Mouse (Mus musculus) stomach, embryonic 15.5 days (tissue): ENCODE data around the gene Ankrd24. TPM values are rescaled to one million over a fixed set of nuclear protein-coding genes. Genes with fewer than 3 reads are reported as not detected.

Experiments used
- ATAC-seq: fragments of 200-750 bp; cut with Nextera tagmentation; 2 replicates; pipeline ENCODE4 v1.8.0; 2017; ENCODE audit warnings: low read depth, moderate number of reproducible peaks, moderate TSS enrichment; ENCODE audit not compliant: insufficient read depth, low FRiP score
- H3K27ac ChIP-seq: fragments of 300-500 bp; sonication (generic); 2 replicates; pipeline ENCODE4 v1.5.1; 2015; ENCODE audit warnings: mild to moderate bottlenecking, inconsistent platforms
- H3K27me3 ChIP-seq: fragments of 300-500 bp; sonication (generic); replicated peaks from 2 replicates; pipeline ENCODE4 v1.6.1; 2015; ENCODE audit warnings: inconsistent platforms
- H3K36me3 ChIP-seq: fragments of 300-500 bp; sonication (generic); 2 replicates; pipeline ENCODE4 v1.6.1; 2015; ENCODE audit warnings: inconsistent platforms
- H3K4me1 ChIP-seq: fragments of 300-500 bp; sonication (generic); 2 replicates; pipeline ENCODE4 v1.6.1; 2015; ENCODE audit warnings: inconsistent platforms
- H3K4me2 ChIP-seq: fragments of 300-500 bp; sonication (generic); 2 replicates; pipeline ENCODE4 v1.6.1; 2015; ENCODE audit warnings: mild to moderate bottlenecking, inconsistent platforms
- H3K4me3 ChIP-seq: fragments of 300-500 bp; sonication (generic); replicated peaks from 2 replicates; pipeline ENCODE4 v1.5.1; 2015; ENCODE audit warnings: inconsistent platforms
- H3K9ac ChIP-seq: fragments of 300-500 bp; sonication (generic); 2 replicates; pipeline ENCODE4 v1.6.1; 2015; ENCODE audit warnings: inconsistent platforms
- H3K9me3 ChIP-seq: fragments of 300-500 bp; sonication (generic); 2 replicates; pipeline ENCODE4 v1.6.1; 2016; ENCODE audit warnings: inconsistent platforms
- WGBS: fragments of 180-500 bp; shearing (Covaris S2); methylation state at CpG from one replicate; pipeline ENCODE4 v1.1.7; 2015; 5-methylcytosine and 5-hydroxymethylcytosine counted together
- polyA plus RNA-seq: library from polyadenylated mRNA; unstranded; fragments of >200 nt; fragmentation: Nextera tagmentation; extraction: Ambion mirVana; gene quantifications from 2 replicates; pipeline ENCODE4 v1.2.1, GENCODE M21; 2015

Gene Ankrd24
- polyA plus RNA-seq, 1 experiment from 2014 or later: 10.9 TPM

DNA sequence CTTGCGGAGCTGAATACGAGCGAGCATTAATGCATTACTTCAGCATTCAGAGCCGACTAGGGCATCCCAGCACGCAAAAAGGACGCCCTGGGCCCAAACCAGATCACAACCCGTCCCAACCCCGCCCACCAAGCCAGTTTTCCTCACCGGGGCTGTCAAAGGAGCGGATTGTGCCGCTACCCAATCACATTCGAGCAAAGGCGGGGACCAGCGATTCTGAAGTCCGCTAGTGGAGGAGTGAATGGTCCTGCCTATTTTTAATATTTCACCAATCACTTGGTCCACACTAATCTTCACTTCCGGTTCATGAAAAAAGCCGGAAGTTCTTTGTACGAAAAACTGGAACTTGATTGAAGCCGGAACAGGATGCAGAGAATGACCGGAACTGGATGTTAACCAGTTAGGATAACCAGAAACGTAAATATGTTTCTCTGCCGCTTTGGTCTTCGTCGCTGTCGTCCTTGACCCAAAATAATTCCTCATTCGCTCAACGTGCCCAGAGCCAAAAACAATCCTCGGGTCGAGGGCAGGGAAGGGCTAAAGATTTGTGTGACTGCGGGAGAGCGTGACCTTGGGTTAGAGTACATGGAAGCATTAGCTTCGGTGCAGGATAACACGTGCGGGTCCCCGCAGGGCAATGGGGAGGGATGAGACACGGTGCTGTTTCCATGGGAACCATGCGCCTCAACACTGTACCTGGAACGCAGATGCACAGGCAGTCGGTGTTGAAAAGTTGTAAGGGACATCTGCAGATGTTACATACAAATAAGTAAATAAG is 22.2 kb upstream of the Ankrd24 start, which contains the start of gene BC025920:
BC025920 (plus strand) TSS at position 297 of the 778 bp plus-strand sequence.
- H3K9ac ChIP-seq: peak within 1 kb of the TSS; percentile 11; the same call in 1 of the 2 replicates
- peaks cover 21% of the 10 kb centered on the region for H3K4me1 ChIP-seq
- peak within 1 kb of the TSS; percentile 95 for H3K27ac ChIP-seq
- ATAC-seq: peak; percentile 92
- peak within 1 kb of the TSS; percentile 77 for H3K4me2 ChIP-seq
- peak within 1 kb of the TSS; percentile 54 for H3K4me3 ChIP-seq
- no peaks in the 10 kb centered on the region for H3K27me3 ChIP-seq
- under 1% methylated on average over 39 of the region's 39 CpGs for WGBS
- H3K36me3 ChIP-seq: no peaks in the 10 kb centered on the region
- H3K9me3 ChIP-seq: no peaks in the 10 kb centered on the region

DNA sequence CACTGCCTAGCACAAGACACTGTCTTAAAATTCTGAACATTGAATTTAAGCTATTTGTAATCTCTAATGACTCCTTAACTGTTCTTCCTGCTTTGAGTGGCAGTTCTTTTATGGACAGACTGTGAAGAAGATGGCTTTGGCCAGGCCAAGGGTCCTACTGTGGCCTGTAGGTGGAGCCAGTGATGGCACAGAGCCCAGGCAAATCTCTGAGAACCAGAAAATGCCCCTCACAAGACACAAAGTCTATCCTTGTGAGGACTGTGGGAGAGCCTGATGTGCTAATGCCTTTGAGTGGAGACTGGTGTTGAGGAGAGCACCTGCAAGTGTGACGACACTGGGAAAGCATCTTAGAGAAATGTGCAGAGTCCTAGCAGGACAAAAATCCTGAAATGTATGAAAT is 20.0 kb upstream of the Ankrd24 start:
- no peaks in the 10 kb centered on the region for H3K36me3 ChIP-seq
- no peaks in the 10 kb centered on the region for H3K27me3 ChIP-seq
- no peak for ATAC-seq
- H3K4me3 ChIP-seq: no peak overlapping the region
- no peak overlapping the region for H3K27ac ChIP-seq
- H3K9me3 ChIP-seq: no peaks in the 10 kb centered on the region
- peaks cover 15% of the 10 kb centered on the region; the same call in 1 of the 2 replicates for H3K4me1 ChIP-seq
- H3K4me2 ChIP-seq: no peak overlapping the region
- no peak overlapping the region for H3K9ac ChIP-seq
- 79% methylated on average over 1 of the region's 1 CpGs for WGBS

DNA sequence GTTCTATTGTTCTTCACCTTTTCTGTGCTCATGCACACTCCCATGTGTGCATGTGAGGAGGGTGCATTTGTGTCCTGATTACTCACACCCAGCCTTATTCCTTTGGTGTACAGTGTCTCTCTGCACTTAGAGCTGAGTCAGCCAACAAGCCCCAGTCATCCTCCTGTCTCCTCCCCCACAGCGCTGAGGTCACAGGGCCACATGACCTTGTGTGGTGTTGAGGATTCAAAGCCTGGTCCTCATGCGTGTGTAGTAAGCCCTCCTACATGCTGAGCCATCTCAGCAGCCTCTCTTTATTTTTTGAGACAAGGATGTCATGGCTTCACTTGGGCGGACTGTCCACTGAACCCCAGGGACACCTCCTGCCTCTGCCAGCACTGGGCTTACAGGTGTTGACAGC is 15.6 kb upstream of the Ankrd24 start:
- Histone ChIP-seq H3K4me2 (no peak overlapping the region), H3K27me3 (no peaks in the 10 kb centered on the region), H3K4me3 (no peak overlapping the region), H3K27ac (no peak overlapping the region), H3K9ac (no peak overlapping the region), H3K9me3 (no peaks in the 10 kb centered on the region), H3K4me1 (no peaks in the 10 kb centered on the region), H3K36me3 (no peaks in the 10 kb centered on the region)
- 64% methylated on average over 3 of the region's 3 CpGs for WGBS
- no peak for ATAC-seq

DNA sequence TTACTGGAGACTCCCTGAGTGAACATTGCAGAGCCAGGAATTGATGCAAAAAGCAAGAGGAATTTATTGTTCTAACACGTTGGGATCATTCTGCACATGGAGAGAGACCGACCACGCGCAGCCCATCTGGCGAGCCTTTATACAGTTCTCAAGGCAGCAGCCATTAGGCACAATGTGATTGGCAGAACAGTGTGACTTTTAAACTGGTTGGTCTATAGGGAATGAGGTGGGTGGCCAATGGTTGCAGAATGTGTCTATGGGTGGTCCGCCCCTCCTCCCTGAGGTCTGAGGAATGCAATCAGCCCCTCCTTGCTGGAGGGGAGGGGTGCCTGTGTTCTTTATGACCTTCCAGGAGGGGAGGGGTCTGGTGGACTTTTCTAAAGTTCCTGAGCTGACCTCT is 12.9 kb upstream of the Ankrd24 start:
- 56% methylated on average over 6 of the region's 6 CpGs for WGBS
- Histone ChIP-seq H3K4me3 (no peak overlapping the region), H3K27ac (no peak overlapping the region)

DNA sequence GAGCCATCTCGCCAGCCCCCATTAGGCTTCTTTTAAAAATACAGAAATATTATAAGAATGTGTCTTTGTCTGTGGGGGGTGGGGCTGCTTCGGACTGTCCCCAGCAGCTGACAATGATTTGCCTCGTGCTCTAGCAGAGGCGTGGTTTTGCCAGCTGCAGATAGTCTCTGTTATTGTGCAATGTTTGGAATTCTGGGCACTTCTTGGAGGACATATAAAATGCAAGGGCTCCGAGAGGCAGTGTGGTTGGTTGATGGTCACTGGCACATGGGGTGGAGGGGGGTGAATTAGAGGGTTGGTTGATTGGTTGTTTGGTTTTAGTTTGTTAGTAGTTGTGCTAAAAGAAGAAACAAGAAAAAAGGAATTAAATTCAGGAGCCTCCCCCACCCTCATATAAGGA is 8.4 kb upstream of the Ankrd24 start:
- ATAC-seq: no peak

More for the DNA sequence above, 12.9 kb upstream of the Ankrd24 start:
- no peaks in the 10 kb centered on the region for H3K4me1 ChIP-seq
- H3K9ac ChIP-seq: no peak overlapping the region
- no peaks in the 10 kb centered on the region for H3K27me3 ChIP-seq
- ATAC-seq: no peak
- no peaks in the 10 kb centered on the region for H3K36me3 ChIP-seq
- no peaks in the 10 kb centered on the region for H3K9me3 ChIP-seq
- no peak overlapping the region for H3K4me2 ChIP-seq

DNA sequence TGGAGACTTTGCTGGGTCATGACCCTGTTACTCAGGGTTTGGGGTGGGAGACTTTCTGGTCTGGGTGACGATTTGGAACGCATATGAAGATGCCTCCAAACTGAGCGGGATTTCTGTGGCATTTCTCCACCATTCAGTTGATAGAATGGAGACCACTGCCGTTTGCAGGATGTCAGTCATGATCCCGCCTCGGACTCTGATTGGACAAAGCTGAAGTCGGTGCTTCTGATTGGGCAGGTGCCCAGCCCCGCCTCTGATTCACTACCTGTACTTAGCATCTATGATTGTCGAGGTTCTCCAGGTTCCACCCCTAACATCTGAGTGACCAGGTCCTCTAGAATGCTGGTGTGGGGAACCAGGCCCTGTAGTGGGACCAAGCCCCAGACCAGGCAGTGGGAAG is 7.6 kb upstream of the Ankrd24 start:
- Histone ChIP-seq H3K4me2 (no peak overlapping the region), H3K9ac (no peak overlapping the region), H3K4me1 (no peaks in the 10 kb centered on the region), H3K27ac (no peak overlapping the region), H3K27me3 (no peaks in the 10 kb centered on the region), H3K4me3 (no peak overlapping the region), H3K36me3 (peaks cover 6% of the 10 kb centered on the region), H3K9me3 (no peaks in the 10 kb centered on the region)
- ATAC-seq: no peak
- 56% methylated on average over 9 of the region's 9 CpGs for WGBS

More for the DNA sequence above, 8.4 kb upstream of the Ankrd24 start:
- H3K4me2 ChIP-seq: no peak overlapping the region
- H3K4me1 ChIP-seq: no peaks in the 10 kb centered on the region
- no peaks in the 10 kb centered on the region for H3K9me3 ChIP-seq
- H3K36me3 ChIP-seq: peaks cover 6% of the 10 kb centered on the region
- H3K27me3 ChIP-seq: no peaks in the 10 kb centered on the region
- no peak overlapping the region for H3K27ac ChIP-seq
- H3K9ac ChIP-seq: no peak overlapping the region
- 76% methylated on average over 5 of the region's 5 CpGs for WGBS
- H3K4me3 ChIP-seq: no peak overlapping the region

DNA sequence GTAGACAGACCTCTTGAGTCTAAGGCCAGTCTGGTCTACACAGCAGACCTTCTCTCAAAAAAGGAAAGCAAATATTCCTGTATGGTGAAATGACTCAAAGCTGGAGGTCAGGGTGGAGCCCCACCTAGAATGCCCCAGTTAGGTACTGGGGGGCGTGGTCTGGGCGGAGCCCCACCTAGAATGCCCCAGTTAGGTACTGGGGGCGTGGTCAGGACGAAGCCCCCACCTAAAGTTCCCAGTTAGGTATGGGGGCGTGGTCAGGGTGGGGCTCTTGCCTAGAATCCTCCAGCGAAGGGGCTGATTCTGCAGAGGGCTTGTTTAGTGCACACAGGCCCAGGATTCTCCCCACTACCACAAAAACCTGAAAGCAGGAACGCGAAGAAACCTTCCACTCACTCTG is 4.9 kb upstream of the Ankrd24 start:
- Histone ChIP-seq H3K9me3 (no peaks in the 10 kb centered on the region), H3K4me1 (peaks cover 16% of the 10 kb centered on the region), H3K4me2 (no peak overlapping the region), H3K9ac (no peak overlapping the region), H3K36me3 (peaks cover 6% of the 10 kb centered on the region), H3K27me3 (no peaks in the 10 kb centered on the region), H3K27ac (peak overlapping the region; percentile 17; the same call in 1 of the 2 replicates), H3K4me3 (no peak overlapping the region)
- 55% methylated on average over 8 of the region's 8 CpGs for WGBS
- no peak for ATAC-seq

DNA sequence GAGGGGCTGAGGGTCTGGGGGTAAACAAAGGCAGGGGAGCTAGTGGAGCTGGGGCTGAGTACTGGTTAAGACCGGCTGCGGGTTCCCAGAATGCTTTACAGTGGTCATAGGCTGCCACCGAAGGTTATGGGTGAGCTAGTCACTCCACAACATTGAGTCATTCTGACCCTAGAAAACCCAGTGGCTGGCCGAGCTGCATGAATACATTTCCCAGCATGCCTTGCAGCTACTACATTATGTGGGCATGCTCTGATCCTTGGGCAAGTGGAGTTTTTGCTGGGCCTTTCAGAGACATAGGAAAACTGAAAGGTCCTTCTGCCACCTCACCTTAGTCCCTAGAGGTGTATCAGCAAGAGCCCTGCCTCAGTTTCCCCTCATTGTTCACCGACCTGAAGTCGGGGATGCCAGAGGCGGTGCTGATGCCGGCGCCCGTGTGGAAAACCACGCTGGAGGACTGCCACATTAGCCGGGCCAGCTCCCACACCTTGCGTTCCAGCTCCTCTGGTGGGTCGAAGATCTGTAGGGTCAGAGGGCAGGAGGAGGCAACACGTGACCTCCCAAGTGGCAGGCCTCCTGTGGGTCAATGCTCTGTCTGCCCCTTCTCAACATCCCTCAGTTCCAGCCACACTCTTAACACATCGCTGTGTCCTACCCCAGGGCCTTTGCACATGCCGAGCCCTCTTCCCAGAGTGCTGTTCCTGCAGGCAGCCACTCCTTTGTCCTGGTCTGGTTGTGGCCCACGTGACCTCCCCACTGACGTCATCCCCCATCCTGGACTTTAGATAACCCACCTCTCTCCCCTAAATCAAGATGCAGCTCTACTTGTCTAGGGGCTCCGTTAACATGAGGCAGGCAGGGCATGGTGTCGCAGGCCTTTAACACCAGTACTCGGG is 2.0 kb upstream of the Ankrd24 start:
- WGBS: 84% methylated on average over 22 of the region's 22 CpGs
- Histone ChIP-seq H3K27me3 (no peaks in the 10 kb centered on the region), H3K4me3 (peak overlapping the region; percentile 66), H3K4me2 (peak overlapping the region; percentile 83), H3K27ac (peak overlapping the region; percentile 90; the same call in 1 of the 2 replicates), H3K36me3 (peaks cover 6% of the 10 kb centered on the region), H3K9me3 (no peaks in the 10 kb centered on the region), H3K4me1 (peaks cover 17% of the 10 kb centered on the region), H3K9ac (peak overlapping the region; percentile 62; the same call in 1 of the 2 replicates)
- no peak for ATAC-seq

DNA sequence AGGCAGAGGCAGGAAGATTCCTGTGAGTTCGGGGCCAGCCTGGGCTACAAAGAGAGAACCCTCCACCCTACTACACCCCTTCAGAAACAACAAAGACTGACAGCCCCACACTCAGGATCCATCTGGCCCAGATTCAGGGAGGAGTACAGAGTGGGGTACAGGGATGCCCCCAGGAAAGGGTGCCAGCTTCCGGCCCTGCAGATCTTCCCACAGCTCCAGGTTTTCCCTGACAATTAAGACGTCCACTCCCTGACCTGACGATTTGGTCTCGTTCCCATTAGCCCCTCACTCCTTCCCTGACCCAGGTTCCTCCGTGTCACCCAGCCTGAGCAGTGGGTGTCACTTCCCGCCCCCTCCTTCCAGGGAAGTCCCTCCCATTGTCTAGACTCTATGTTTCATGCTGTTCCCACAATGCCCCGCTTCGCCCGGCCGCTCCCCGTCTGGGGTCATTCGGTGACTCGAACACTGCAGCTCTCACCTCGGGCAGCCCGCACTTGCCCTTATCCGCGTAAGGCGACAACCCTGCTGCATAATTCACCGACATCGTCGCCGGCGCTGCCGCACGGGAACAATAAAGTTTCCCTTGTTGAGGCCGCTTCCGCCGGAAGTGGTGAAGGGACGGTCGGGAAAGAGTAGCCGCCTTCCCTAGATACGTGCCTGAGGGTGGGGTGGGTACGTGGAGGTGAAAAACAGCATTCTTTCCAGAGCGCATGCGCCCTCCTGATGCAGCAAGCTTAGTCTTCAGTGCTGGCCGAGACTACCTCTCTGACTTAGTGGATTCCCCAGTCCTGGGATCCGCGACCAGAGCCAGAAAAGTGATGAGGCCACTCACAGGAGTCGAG is 1.1 kb upstream of the Ankrd24 start, which contains the start of gene Sirt6:
Sirt6 (minus strand) TSS at position 804 of the 842 bp plus-strand sequence.
- H3K4me3 ChIP-seq: peak within 1 kb of the TSS; percentile 66
- H3K27ac ChIP-seq: peak within 1 kb of the TSS; percentile 90
- no peaks in the 10 kb centered on the region for H3K9me3 ChIP-seq
- H3K4me2 ChIP-seq: peak within 1 kb of the TSS; percentile 83
- H3K36me3 ChIP-seq: peaks cover 6% of the 10 kb centered on the region
- 4% methylated on average over 40 of the region's 40 CpGs for WGBS
- peaks cover 17% of the 10 kb centered on the region for H3K4me1 ChIP-seq
- H3K27me3 ChIP-seq: no peaks in the 10 kb centered on the region
- H3K9ac ChIP-seq: peak within 1 kb of the TSS; percentile 62
- ATAC-seq: peak; percentile 90

DNA sequence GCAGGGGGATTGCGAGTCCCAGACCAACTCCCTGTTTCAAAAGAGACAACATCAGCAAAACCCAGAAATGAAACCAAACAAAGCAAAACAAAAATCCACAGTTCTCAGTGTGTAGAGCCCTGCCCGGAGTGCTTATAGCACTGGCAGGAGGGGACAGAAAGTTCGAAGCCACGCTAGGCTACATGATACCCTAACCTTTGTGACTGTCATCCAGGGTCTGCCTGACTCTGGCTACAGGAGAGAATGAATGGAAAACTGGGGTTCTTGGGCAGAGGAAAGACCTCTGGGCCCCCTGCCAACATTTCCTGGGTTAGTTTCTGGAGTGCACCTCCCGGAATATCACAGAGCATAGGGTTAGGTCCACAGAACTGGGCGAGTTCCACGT is 512 bp upstream of the Ankrd24 start:
- WGBS: 45% methylated on average over 7 of the region's 7 CpGs
- Histone ChIP-seq H3K9ac (peak overlapping the region; percentile 62; the same call in 1 of the 2 replicates), H3K27me3 (no peaks in the 10 kb centered on the region), H3K36me3 (no peaks in the 10 kb centered on the region; the same call in 1 of the 2 replicates), H3K4me2 (peak overlapping the region; percentile 83), H3K27ac (peak overlapping the region; percentile 90), H3K4me1 (peaks cover 17% of the 10 kb centered on the region), H3K4me3 (peak overlapping the region; percentile 66), H3K9me3 (no peaks in the 10 kb centered on the region)
- no peak; the same call in 1 of the 2 replicates for ATAC-seq
